Mouse (Mus musculus): ENCODE measurements around the gene Fndc11.
A peak's percentile ranks its signal among the peaks of the same experiment; 100 is the strongest.
"Not testable (repeated sequence)": the region's sequence is repeated elsewhere in the genome, so short reads cannot be mapped to it uniquely, and the experiment has no call there.

The Fndc11 gene

GRCm38 (mm10) chr2:181219538-181220216, at the start of gene Fndc11:
TSS of gene Fndc11 (plus strand) at chr2:181220013.
- peak; percentile 88 for DNase-seq

DNA sequence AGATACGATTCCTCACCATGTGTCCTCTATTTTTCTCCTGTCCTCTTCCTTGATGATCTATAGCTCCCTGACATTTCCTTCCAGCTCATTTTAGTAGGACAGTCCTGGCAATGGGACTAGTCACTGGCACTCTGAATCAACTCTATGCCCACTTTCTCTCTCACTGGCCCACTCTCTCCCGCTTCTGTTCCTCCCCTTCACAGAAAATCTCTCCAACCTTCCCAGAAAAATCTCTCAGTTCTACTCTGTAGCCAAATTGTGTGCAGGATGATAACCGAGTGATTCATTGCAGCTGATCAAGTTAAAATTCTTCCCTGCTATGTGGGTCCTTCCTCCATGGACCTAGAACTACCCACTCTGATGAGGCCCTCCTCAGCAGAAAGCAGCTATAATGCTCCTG, 45.2 kb upstream of the Fndc11 start:
- no peak for DNase-seq

GRCm38 (mm10) chr2:181178015-181178414, 41.8 kb upstream of the Fndc11 start:
- no peak for DNase-seq

- DNase-seq, result no peak
Observed at GRCm38 (mm10) chr2:181178471-181178870, 41.3 kb upstream of the Fndc11 start.

GRCm38 (mm10) chr2:181180898-181181297, 38.9 kb upstream of the Fndc11 start:
- no peak for DNase-seq

GRCm38 (mm10) chr2:181186635-181187034, 33.2 kb upstream of the Fndc11 start:
- peak; percentile 92 for DNase-seq

DNA sequence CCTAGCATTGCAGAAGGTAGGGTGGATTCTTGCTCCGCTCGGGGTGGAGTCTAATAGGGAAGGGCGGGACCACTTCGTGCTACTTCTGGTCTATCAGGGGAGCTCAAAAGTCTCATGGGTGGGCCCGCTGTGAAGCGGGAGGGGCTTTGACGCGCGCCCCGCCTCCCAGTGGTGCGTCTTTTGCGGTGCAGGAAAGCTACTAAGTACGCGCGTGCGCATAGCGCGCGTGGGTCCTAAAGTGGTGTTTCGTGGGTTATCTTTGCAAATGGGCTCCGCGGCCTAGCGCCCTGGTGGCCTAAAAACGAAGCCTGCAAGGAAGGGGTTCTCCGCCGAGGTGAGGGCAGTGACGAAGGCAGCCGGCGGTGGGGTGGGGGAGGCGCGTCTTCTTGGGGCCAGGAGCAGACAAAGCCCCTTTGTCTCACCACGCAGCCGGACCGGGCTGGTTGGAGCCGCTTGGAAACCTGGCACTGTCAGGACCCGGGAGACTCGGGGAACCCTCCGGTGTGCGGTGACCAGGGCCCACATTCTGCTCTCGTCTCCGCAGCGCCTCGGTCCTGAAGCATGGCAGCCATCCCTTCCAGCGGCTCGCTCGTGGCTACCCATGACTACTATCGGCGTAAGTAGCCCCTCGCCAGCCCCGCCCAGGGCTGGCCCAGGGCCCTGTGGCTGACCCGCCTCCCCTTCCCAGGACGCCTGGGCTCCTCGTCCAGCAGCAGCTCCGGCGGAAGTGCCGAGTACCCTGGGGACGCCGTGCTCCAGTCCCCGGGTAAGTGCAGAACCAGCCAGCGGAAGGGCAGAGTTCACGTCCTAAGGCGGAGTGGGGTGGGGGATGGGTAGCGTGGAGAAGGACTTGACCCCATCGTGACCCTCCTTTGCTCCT, 32.5 kb upstream of the Fndc11 start, which contains the start of gene Ppdpf:
Ppdpf (plus strand) TSS at position 127 of the 880 bp plus-strand sequence.
- peak; percentile 94 for DNase-seq

DNA sequence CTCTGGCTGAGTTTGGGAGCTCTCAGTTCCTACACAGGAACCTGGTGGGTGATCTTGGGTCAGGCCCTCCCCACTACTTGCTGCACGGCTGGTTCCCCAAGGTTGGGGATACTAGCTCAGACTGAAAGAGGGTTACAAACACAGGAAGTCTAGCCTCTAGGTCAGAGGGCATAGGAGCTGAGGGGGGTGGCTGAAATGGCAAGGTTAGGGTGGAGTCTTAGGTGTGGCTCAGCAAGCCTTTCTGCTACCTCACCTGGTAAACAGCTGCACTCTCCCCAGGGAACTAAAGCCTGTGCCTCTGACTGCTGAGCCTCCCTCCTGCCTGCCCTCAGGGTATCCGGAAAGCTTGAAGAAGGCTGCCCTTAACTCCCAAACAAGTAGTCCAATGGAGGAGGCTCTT, 31.1 kb upstream of the Fndc11 start:
- peak; percentile 17 for DNase-seq

GRCm38 (mm10) chr2:181189321-181189720, 30.5 kb upstream of the Fndc11 start:
- no peak for DNase-seq

DNA sequence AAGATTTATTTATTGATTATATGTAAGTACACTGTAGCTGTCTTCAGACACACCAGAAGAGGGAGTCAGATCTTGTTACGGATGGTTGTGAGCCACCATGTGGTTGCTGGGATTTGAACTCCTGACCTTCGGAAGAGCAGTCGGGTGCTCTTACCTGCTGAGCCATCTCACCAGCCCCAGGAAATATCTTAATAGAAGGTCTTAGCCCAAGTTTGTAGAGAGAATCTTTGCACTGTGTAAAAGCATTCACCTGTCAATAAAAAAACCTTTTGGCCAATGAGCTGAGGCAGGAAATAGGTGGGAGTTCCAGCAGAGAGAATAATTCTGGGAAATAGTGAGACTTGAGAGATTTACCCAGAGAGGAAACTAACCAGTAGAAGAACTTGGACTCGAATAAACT, 28.4 kb upstream of the Fndc11 start:
- DNase-seq, result not testable (repeated sequence)

- DNase-seq, result no peak
Observed at GRCm38 (mm10) chr2:181191936-181192335, 27.9 kb upstream of the Fndc11 start.

DNA sequence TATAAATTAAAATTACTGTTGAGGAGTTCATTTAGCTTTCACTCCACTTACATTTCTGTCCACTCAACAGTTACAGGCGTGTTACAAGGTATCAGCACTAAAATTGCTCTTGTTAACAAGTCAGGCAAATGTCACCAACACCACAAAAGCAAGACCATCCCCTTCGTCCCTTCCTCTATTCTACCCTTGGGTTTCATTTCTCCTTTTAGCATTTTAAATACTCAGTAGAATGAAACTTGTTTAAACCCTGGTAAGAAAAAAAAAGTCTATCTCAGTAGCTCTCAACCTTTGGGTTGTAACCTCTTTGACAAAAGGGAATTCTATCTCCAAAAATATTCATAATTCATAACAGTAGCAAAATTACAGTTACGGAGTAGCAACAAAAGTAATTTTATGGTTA, 26.8 kb upstream of the Fndc11 start:
- DNase-seq, result no peak

- no peak for DNase-seq
Observed at GRCm38 (mm10) chr2:181196628-181197300, 23.0 kb upstream of the Fndc11 start.

DNA sequence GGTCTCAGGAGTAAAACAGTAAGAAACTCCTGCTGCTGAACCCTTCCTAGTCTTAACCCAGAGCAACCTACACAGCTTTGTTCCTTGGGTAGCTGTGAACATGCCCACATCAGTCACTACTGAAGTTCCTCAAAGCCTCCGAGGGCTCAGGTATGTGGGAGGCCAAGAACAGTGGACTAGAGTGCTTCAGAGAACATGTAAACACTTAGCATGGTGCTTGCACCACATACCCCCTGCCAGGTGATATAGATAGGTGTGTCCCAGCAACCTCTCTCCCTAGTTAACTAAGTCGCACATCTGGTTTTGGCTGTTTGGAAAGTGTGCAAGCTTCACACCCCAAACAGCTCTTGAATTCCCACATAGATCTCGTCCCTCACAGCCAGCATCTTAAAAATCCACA, 18.2 kb upstream of the Fndc11 start:
- no peak for DNase-seq

GRCm38 (mm10) chr2:181202422-181202821, 17.4 kb upstream of the Fndc11 start, which contains the start of gene Ptk6:
TSS of gene Ptk6 (minus strand) at chr2:181202789.
- no peak for DNase-seq

DNA sequence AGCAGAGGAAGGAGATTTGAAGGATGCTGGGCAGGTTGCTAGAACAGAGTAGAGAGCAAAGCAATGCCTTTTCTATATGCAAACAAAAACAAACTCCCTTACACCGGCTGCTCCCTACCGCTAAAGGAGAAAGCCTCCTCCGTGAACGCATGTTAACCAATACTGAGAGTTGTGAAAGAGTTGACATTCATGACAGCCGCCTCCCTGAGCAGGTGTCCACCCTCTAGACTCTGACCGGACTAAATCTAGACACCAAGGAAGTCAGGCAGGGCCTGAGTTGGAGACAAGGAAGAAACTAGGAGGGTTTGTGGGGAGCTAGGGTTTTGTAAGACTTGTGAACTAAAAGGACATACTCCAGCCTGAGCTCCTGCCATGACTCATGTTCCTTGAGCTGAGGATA, 16.9 kb upstream of the Fndc11 start:
- DNase-seq, result no peak

GRCm38 (mm10) chr2:181205678-181206077, 14.1 kb upstream of the Fndc11 start:
- DNase-seq, result no peak

DNA sequence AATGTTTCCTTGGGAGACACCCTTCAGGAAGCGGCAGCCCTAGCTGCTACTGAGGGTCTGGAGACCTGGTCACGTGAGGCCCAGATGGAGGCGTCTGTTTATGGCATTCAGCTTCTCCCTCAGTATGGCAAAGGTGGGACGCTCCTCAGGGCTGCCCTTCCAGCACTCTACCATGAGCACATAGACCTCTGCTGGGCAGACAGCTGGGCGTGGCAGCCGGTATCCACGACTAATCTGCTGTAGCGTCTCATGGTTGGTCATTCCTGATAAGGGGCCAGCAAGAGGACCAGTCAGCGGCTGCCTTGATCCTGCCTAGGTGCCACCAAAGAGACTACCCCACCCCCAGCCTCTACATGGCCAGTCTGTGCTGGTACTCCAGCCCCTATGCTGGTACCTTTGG, 13.7 kb upstream of the Fndc11 start:
- no peak for DNase-seq

GRCm38 (mm10) chr2:181212389-181213020, 7.3 kb upstream of the Fndc11 start:
- DNase-seq, result peak; percentile 29

GRCm38 (mm10) chr2:181213021-181213445, 6.8 kb upstream of the Fndc11 start, which contains the start of gene Srms:
TSS of gene Srms (minus strand) at chr2:181213185.
- DNase-seq, result peak; percentile 47

DNA sequence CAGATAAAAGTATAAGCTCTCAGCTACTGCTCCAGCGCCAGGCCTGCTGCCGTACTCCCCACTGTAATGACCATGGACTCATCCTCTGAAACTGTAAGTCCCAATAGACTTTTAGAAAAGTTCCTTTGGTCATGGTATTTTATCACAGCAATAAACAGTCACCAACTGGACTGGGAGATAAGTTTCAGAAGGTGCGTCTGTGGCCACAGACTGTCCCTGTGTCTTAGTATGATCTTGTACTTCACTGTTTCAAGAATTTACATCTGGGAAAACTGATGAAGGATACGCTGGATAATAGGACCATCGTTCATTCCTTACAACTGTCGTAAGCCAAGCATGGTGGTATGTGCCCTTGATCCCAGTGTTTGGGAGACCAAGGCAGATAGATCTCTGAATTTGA, 3.8 kb upstream of the Fndc11 start:
- no peak for DNase-seq

GRCm38 (mm10) chr2:181218881-181219485, 830 bp upstream of the Fndc11 start:
- no peak for DNase-seq
